Mouse (Mus musculus) right cerebral cortex, postnatal 25 days (tissue): ENCODE data around the gene H2-D1.

ENCODE experiments used
- DNase-seq: peaks from one replicate; pipeline ENCODE4 v3.0.0; 2022

H2-D1 gene

GRCm38 (mm10) chr17:35240384-35241304 lies 21.9 kb upstream of the H2-D1 start:
- DNase-seq: no peak

- DNase-seq: peak; percentile 99
Observed at GRCm38 (mm10) chr17:35241305-35242014, 21.1 kb upstream of the H2-D1 start, which contains the start of gene Ddx39b. Ddx39b (plus strand) TSS chr17:35241746.

- DNase-seq: no peak
Observed at GRCm38 (mm10) chr17:35242015-35242941, 20.3 kb upstream of the H2-D1 start.

GRCm38 (mm10) chr17:35243086-35243485 lies 19.4 kb upstream of the H2-D1 start:
- DNase-seq: peak; percentile 64

GRCm38 (mm10) chr17:35244999-35245398 lies 17.5 kb upstream of the H2-D1 start:
- no peak for DNase-seq

GRCm38 (mm10) chr17:35245731-35246623 lies 16.6 kb upstream of the H2-D1 start:
- DNase-seq: no peak

GRCm38 (mm10) chr17:35247144-35247543 lies 15.4 kb upstream of the H2-D1 start:
- DNase-seq: no peak

GRCm38 (mm10) chr17:35248986-35249385 lies 13.5 kb upstream of the H2-D1 start:
- no peak for DNase-seq

GRCm38 (mm10) chr17:35249451-35250197 lies 12.9 kb upstream of the H2-D1 start:
- DNase-seq: no peak

GRCm38 (mm10) chr17:35250348-35251120 lies 12.0 kb upstream of the H2-D1 start:
- no peak for DNase-seq

GRCm38 (mm10) chr17:35251162-35251719 lies 11.3 kb upstream of the H2-D1 start:
- DNase-seq: no peak

- DNase-seq: no peak
Observed at GRCm38 (mm10) chr17:35251981-35252380, 10.5 kb upstream of the H2-D1 start.

GRCm38 (mm10) chr17:35252619-35253292 lies 9.8 kb upstream of the H2-D1 start:
- DNase-seq: no peak

- no peak for DNase-seq
Observed at GRCm38 (mm10) chr17:35253293-35254093, 9.0 kb upstream of the H2-D1 start.

GRCm38 (mm10) chr17:35254241-35255098 lies 8.1 kb upstream of the H2-D1 start:
- no peak for DNase-seq

- DNase-seq: no peak
Observed at GRCm38 (mm10) chr17:35255301-35255700, 7.2 kb upstream of the H2-D1 start.

GRCm38 (mm10) chr17:35255704-35256103 lies 6.8 kb upstream of the H2-D1 start:
- DNase-seq: no peak
